Mouse (Mus musculus): Measurements from ENCODE around the gene Cntnap1. TPM values are rescaled to one million over a fixed set of nuclear protein-coding genes. Genes with fewer than 3 reads are reported as not detected.

Cntnap1 gene
- 0.88 and 1.1 TPM in 2 replicates for polyA plus RNA-seq (2015; fragmentation: Nextera tagmentation; extraction: Ambion mirVana)

GRCm38 (mm10) chr11:101170354-101170810, at the start of gene Cntnap1:
Cntnap1 (plus strand) TSS chr11:101170523.

GRCm38 (mm10) chr11:101155728-101156371, 14.5 kb upstream of the Cntnap1 start, which contains the start of gene Tubg2:
Tubg2 (plus strand) TSS chr11:101155907.

GRCm38 (mm10) chr11:101170811-101171610, 688 bp downstream of the Cntnap1 start, which contains the start of gene Plekhh3:
Plekhh3 (minus strand) TSS chr11:101171351.

GRCm38 (mm10) chr11:101174851-101175628, 4.7 kb downstream of the Cntnap1 start, which contains the start of gene Ccr10:
Ccr10 (minus strand) TSS chr11:101175443.

GRCm38 (mm10) chr11:101226065-101226701, 55.9 kb downstream of the Cntnap1 start, which contains the start of gene Ezh1:
Ezh1 (minus strand) TSS chr11:101226463.

Small RNA genes within 50 kb of the gene (microRNA-seq; reads per million reads assigned to microRNA genes)
- gene Gm27626 (ENCODE audit: borderline replicate concordance, insufficient number of aligned reads): not detected

Other genes with a start within 250 kb of the Cntnap1 start
- gene Stat3, start 231.0 kb upstream of the Cntnap1 start, polyA plus RNA-seq (2015; fragmentation: Nextera tagmentation; extraction: Ambion mirVana): 43.6 and 44.0 TPM in 2 replicates
- 298 and 326 TPM in 2 replicates for gene Cavin1, start 199.6 kb upstream of the Cntnap1 start, polyA plus RNA-seq (2015; fragmentation: Nextera tagmentation; extraction: Ambion mirVana)
- gene Atp6v0a1, start 161.1 kb upstream of the Cntnap1 start, polyA plus RNA-seq (2015; fragmentation: Nextera tagmentation; extraction: Ambion mirVana): 48.6 and 61.9 TPM in 2 replicates
- gene Naglu, start 100.5 kb upstream of the Cntnap1 start, polyA plus RNA-seq (2015; fragmentation: Nextera tagmentation; extraction: Ambion mirVana): 29.9 and 57.1 TPM in 2 replicates
- 0.36 and 0.65 TPM in 2 replicates for gene Hsd17b1, start 92.1 kb upstream of the Cntnap1 start, polyA plus RNA-seq (2015; fragmentation: Nextera tagmentation; extraction: Ambion mirVana)
- gene Coasy, start 88.0 kb upstream of the Cntnap1 start, polyA plus RNA-seq (2015; fragmentation: Nextera tagmentation; extraction: Ambion mirVana): 40.7 and 70.1 TPM in 2 replicates
- 33.9 and 46.5 TPM in 2 replicates for gene Mlx, start 83.2 kb upstream of the Cntnap1 start, polyA plus RNA-seq (2015; fragmentation: Nextera tagmentation; extraction: Ambion mirVana)
- 13.6 and 15.3 TPM in 2 replicates for gene Psmc3ip, start 75.1 kb upstream of the Cntnap1 start, polyA plus RNA-seq (2015; fragmentation: Nextera tagmentation; extraction: Ambion mirVana)
- gene Retreg3, start 50.6 kb upstream of the Cntnap1 start, polyA plus RNA-seq (2015; fragmentation: Nextera tagmentation; extraction: Ambion mirVana): 17.6 and 20.9 TPM in 2 replicates
- gene Tubg1, start 50.6 kb upstream of the Cntnap1 start, polyA plus RNA-seq (2015; fragmentation: Nextera tagmentation; extraction: Ambion mirVana): 34.1 and 45.0 TPM in 2 replicates
- gene Tubg2, start 14.6 kb upstream of the Cntnap1 start, polyA plus RNA-seq (2015; fragmentation: Nextera tagmentation; extraction: Ambion mirVana): 5.6 and 9.6 TPM in 2 replicates
- 14.7 and 16.6 TPM in 2 replicates for gene Plekhh3, start 828 bp downstream of the Cntnap1 start, polyA plus RNA-seq (2015; fragmentation: Nextera tagmentation; extraction: Ambion mirVana)
- 0.06 and 0.28 TPM in 2 replicates for gene Ccr10, start 4.9 kb downstream of the Cntnap1 start, polyA plus RNA-seq (2015; fragmentation: Nextera tagmentation; extraction: Ambion mirVana)
- 8.6 and 14.0 TPM in 2 replicates for gene Ezh1, start 55.9 kb downstream of the Cntnap1 start, polyA plus RNA-seq (2015; fragmentation: Nextera tagmentation; extraction: Ambion mirVana)
- 60.0 and 102 TPM in 2 replicates for gene Ramp2, start 75.5 kb downstream of the Cntnap1 start, polyA plus RNA-seq (2015; fragmentation: Nextera tagmentation; extraction: Ambion mirVana)
- 97.9 and 113 TPM in 2 replicates for gene Vps25, start 83.2 kb downstream of the Cntnap1 start, polyA plus RNA-seq (2015; fragmentation: Nextera tagmentation; extraction: Ambion mirVana)
- 4.3 and 4.5 TPM in 2 replicates for gene Wnk4, start 90.0 kb downstream of the Cntnap1 start, polyA plus RNA-seq (2015; fragmentation: Nextera tagmentation; extraction: Ambion mirVana)
- 0.70 and 0.72 TPM in 2 replicates for gene Cntd1, start 108.5 kb downstream of the Cntnap1 start, polyA plus RNA-seq (2015; fragmentation: Nextera tagmentation; extraction: Ambion mirVana)
- 156 and 178 TPM in 2 replicates for gene Coa3, start 108.6 kb downstream of the Cntnap1 start, polyA plus RNA-seq (2015; fragmentation: Nextera tagmentation; extraction: Ambion mirVana)
- gene Becn1, start 131.8 kb downstream of the Cntnap1 start, polyA plus RNA-seq (2015; fragmentation: Nextera tagmentation; extraction: Ambion mirVana): 99.1 and 118 TPM in 2 replicates
- gene Psme3, start 145.7 kb downstream of the Cntnap1 start, polyA plus RNA-seq (2015; fragmentation: Nextera tagmentation; extraction: Ambion mirVana): 55.7 and 85.9 TPM in 2 replicates
- gene Aoc2, start 154.5 kb downstream of the Cntnap1 start, polyA plus RNA-seq (2015; fragmentation: Nextera tagmentation; extraction: Ambion mirVana): 0.43 and 0.57 TPM in 2 replicates
- 1.7 and 2.3 TPM in 2 replicates for gene Aoc3, start 160.1 kb downstream of the Cntnap1 start, polyA plus RNA-seq (2015; fragmentation: Nextera tagmentation; extraction: Ambion mirVana)
- gene G6pc, start 197.0 kb downstream of the Cntnap1 start, polyA plus RNA-seq (2015; fragmentation: Nextera tagmentation; extraction: Ambion mirVana): 4.1 and 7.5 TPM in 2 replicates
- gene Aarsd1, start 247.1 kb downstream of the Cntnap1 start, polyA plus RNA-seq (2015; fragmentation: Nextera tagmentation; extraction: Ambion mirVana): 29.9 and 39.5 TPM in 2 replicates